Mouse (Mus musculus): ENCODE data around the gene 5530401A14Rik. TPM values are rescaled to one million over a fixed set of nuclear protein-coding genes. Genes with fewer than 3 reads are reported as not detected.

Gene 5530401A14Rik
- total and polyA plus RNA-seq, 3 experiments: not detected

DNA sequence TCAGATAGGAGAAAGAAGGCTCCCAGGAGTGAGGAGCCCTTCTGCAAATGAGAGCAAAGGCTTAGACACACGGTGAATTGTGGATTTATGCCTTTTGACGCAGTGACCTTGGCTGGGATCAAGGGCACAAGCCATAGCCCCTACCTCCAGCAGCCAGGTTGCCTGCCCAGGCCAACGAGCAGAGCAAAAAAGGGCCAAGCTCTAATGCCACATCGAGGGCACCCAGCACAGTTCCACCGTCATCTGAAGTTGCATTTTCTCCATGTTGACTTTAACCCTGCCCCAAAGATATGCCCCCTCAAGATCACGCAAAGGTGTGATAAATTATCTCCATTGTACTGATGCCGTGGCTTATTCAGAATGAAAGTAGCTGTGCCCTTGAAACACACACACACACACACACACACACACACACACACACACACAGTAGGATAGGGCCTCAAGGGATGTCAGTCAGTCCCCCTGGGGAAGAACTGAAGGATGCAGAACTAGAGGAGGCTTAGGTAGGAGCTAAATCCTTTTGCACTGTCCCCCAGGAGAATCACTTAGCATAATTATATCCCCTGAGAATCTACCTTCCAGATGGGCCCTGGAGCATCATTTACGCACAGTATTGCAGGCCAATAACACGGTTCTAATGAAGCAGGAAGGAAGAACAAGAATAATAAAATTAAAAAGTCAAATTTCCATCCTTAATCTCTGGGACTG lies 11.2 kb downstream of the 5530401A14Rik start:
- no peaks in the 10 kb centered on the region for H3K36me3 ChIP-seq (ENCODE audit: control insufficient read depth in 1 of 2, insufficient read depth in 2 of 2, low read length in 2 of 2)
- no peaks in the 10 kb centered on the region for H3K9me3 ChIP-seq (replicated peaks; ENCODE audit: insufficient read depth, low read length)
- H3K27ac ChIP-seq (ENCODE audit: control insufficient read depth, low read depth, low read length): no peak overlapping the region
- no peaks in the 10 kb centered on the region for H3K79me2 ChIP-seq (ENCODE audit: control insufficient read depth, insufficient read depth, low read length, poor library complexity)
- no peaks in the 10 kb centered on the region for H3K4me1 ChIP-seq (ENCODE audit: control insufficient read depth in 1 of 2, insufficient read depth in 2 of 2, low read length in 2 of 2)
- no peak for DNase-seq (ENCODE audit: low read depth, low spot score)
- TF ChIP-seq CHD2 (IDR thresholded peaks at IDR 0.05; ENCODE audit: low read length) (no peak), E2F4 (IDR thresholded peaks at IDR 0.05; ENCODE audit: borderline replicate concordance, low read depth, low read length) (no peak), MYC (IDR thresholded peaks at IDR 0.05; ENCODE audit: low read depth, low read length) (no peak), TBP (IDR thresholded peaks at IDR 0.05; ENCODE audit: low read depth, low read length) (no peak), NELFE (IDR thresholded peaks at IDR 0.05; ENCODE audit: low read depth, low read length) (no peak), HCFC1 (IDR thresholded peaks at IDR 0.05; ENCODE audit: low read depth, low read length) (no peak), RAD21 (IDR thresholded peaks at IDR 0.05; ENCODE audit: low read depth, low read length) (no peak), POLR2A (IDR thresholded peaks at IDR 0.05; ENCODE audit: control insufficient read depth in 1 of 2, insufficient read depth in 1 of 2, low read depth in 1 of 2, low read length in 2 of 2, poor library complexity in 1 of 2) (no peak), MAX (IDR thresholded peaks at IDR 0.05; ENCODE audit: low read length) (no peak), MAFK (IDR thresholded peaks at IDR 0.05; ENCODE audit: borderline replicate concordance, low read depth, low read length) (no peak), USF1 (IDR thresholded peaks at IDR 0.05; ENCODE audit: low read depth, low read length) (no peak), ZC3H11A (IDR thresholded peaks at IDR 0.05; ENCODE audit: low read depth, low read length) (no peak), BHLHE40 (IDR thresholded peaks at IDR 0.05; ENCODE audit: borderline replicate concordance, low read depth, low read length) (no peak), MXI1 (IDR thresholded peaks at IDR 0.05; ENCODE audit: low read depth, low read length) (no peak)
- no peaks in the 10 kb centered on the region for H3K27me3 ChIP-seq (ENCODE audit: control insufficient read depth in 1 of 2, insufficient read depth in 2 of 2, low read length in 2 of 2)
- no peak overlapping the region for H3K9ac ChIP-seq (ENCODE audit: control insufficient read depth, low read depth, low read length, poor library complexity, severe bottlenecking)
- H3K4me3 ChIP-seq (ENCODE audit: control insufficient read depth in 1 of 2, insufficient read depth in 1 of 2, low read depth in 2 of 2, low read length in 2 of 2): no peak overlapping the region

GRCm38 (mm10) chr11:81896511-81896910 lies 36.0 kb downstream of the 5530401A14Rik start:
- no peaks in the 10 kb centered on the region for H3K9me3 ChIP-seq (replicated peaks; ENCODE audit: insufficient read depth, low read length)
- no peak for TF ChIP-seq POLR2AphosphoS5 (IDR thresholded peaks at IDR 0.05; ENCODE audit: borderline replicate concordance, low read depth, low read length)
- TF ChIP-seq MAZ (IDR thresholded peaks at IDR 0.05; ENCODE audit: low read depth, low read length): no peak
- TF ChIP-seq KAT2A (conservative IDR thresholded peaks at IDR 0.05; ENCODE audit: low read depth, low read length): no peak
- no peak for TF ChIP-seq E2F4 (IDR thresholded peaks at IDR 0.05; ENCODE audit: borderline replicate concordance, low read depth, low read length)
- TF ChIP-seq SIN3A (IDR thresholded peaks at IDR 0.05; ENCODE audit: low read length): no peak
- no peaks in the 10 kb centered on the region for H3K4me1 ChIP-seq (ENCODE audit: control insufficient read depth in 1 of 2, insufficient read depth in 2 of 2, low read length in 2 of 2)
- no peaks in the 10 kb centered on the region for H3K79me2 ChIP-seq (ENCODE audit: control insufficient read depth, insufficient read depth, low read length, poor library complexity)
- no peak overlapping the region for H3K27ac ChIP-seq (ENCODE audit: control insufficient read depth, low read depth, low read length)
- H3K36me3 ChIP-seq (ENCODE audit: control insufficient read depth in 1 of 2, insufficient read depth in 2 of 2, low read length in 2 of 2): no peaks in the 10 kb centered on the region
- no peak overlapping the region for H3K9ac ChIP-seq (ENCODE audit: control insufficient read depth, low read depth, low read length, poor library complexity, severe bottlenecking)
- H3K4me3 ChIP-seq (ENCODE audit: control insufficient read depth in 1 of 2, insufficient read depth in 1 of 2, low read depth in 2 of 2, low read length in 2 of 2): no peak overlapping the region
- H3K27me3 ChIP-seq (ENCODE audit: control insufficient read depth in 1 of 2, insufficient read depth in 2 of 2, low read length in 2 of 2): no peaks in the 10 kb centered on the region
- no peak for DNase-seq (ENCODE audit: low read depth, low spot score)
